Mouse (Mus musculus) B cell, adult (primary cell): ENCODE data around the gene Sf3a1. TPM values are rescaled to one million over a fixed set of nuclear protein-coding genes. Genes with fewer than 3 reads are reported as not detected.

Experiments used
- total RNA-seq: library from RNA; stranded (reverse); gene quantifications from 4 replicates; pipeline ENCODE4 v1.2.4, GENCODE M21; 2023; ENCODE audit not compliant: inconsistent age

The Sf3a1 gene
- 55.7 to 69.9 TPM (median 65.6 TPM) in 4 replicates for total RNA-seq

GRCm38 (mm10) chr11:4159808-4160708 is at the start of gene Sf3a1, which contains the start of gene Ccdc157:
Gene Sf3a1, plus strand, starts transcription at chr11:4160350.
Gene Ccdc157, minus strand, starts transcription at chr11:4160293.

GRCm38 (mm10) chr11:4122742-4123579 is 37.2 kb upstream of the Sf3a1 start, which contains the start of gene Sec14l2:
Gene Sec14l2, minus strand, starts transcription at chr11:4123415.

GRCm38 (mm10) chr11:4134986-4135935 is 24.9 kb upstream of the Sf3a1 start, which contains the start of gene Rnf215:
Gene Rnf215, plus strand, starts transcription at chr11:4135202.

GRCm38 (mm10) chr11:4186486-4187317 is 26.6 kb downstream of the Sf3a1 start, which contains the start of gene Tbc1d10a:
Gene Tbc1d10a, plus strand, starts transcription at chr11:4186789.

GRCm38 (mm10) chr11:4217914-4218629 is 57.9 kb downstream of the Sf3a1 start, which contains the start of gene Castor1:
Gene Castor1, plus strand, starts transcription at chr11:4218225.

Other genes with a start within 250 kb of the Sf3a1 start
- 7.0 to 8.9 TPM (median 7.8 TPM) in 4 replicates for gene Slc35e4, start 245.7 kb upstream of the Sf3a1 start, total RNA-seq
- 24.6 to 26.8 TPM (median 26.2 TPM) in 4 replicates for gene Tcn2, start 228.2 kb upstream of the Sf3a1 start, total RNA-seq
- 84.1 to 95.1 TPM (median 92.3 TPM) in 4 replicates for gene Pes1, start 196.4 kb upstream of the Sf3a1 start, total RNA-seq
- gene 4930556J24Rik, start 183.6 kb upstream of the Sf3a1 start, total RNA-seq = not detected in 4 replicates
- 0.29 to 0.36 TPM in 2 of 4 replicates, not detected in the others for gene Gal3st1, start 176.7 kb upstream of the Sf3a1 start, total RNA-seq
- not detected in 4 replicates for gene Sec14l4, start 128.9 kb upstream of the Sf3a1 start, total RNA-seq
- gene Sec14l3, start 95.5 kb upstream of the Sf3a1 start, total RNA-seq = not detected in 4 replicates
- gene Mtfp1, start 64.9 kb upstream of the Sf3a1 start, total RNA-seq = 0.38 to 1.8 TPM (median 1.3 TPM) in 4 replicates
- gene Sec14l2, start 36.9 kb upstream of the Sf3a1 start, total RNA-seq = 0.81 to 1.3 TPM in 2 of 4 replicates, not detected in the others
- gene Rnf215, start 25.1 kb upstream of the Sf3a1 start, total RNA-seq = 29.9 to 40.8 TPM (median 34.4 TPM) in 4 replicates
- 7.6 to 12.7 TPM (median 9.2 TPM) in 4 replicates for gene Ccdc157, start 57 bp upstream of the Sf3a1 start, total RNA-seq
- 44.2 to 53.3 TPM (median 48.1 TPM) in 4 replicates for gene Tbc1d10a, start 26.4 kb downstream of the Sf3a1 start, total RNA-seq
- gene Castor1, start 57.9 kb downstream of the Sf3a1 start, total RNA-seq = 2.5 to 4.3 TPM (median 3.1 TPM) in 4 replicates
- 2.2 to 4.8 TPM (median 2.9 TPM) in 4 replicates for gene Osm, start 76.1 kb downstream of the Sf3a1 start, total RNA-seq
- gene Lif, start 97.2 kb downstream of the Sf3a1 start, total RNA-seq = not detected in 4 replicates